Mouse (Mus musculus): ENCODE measurements around the gene Agtpbp1. TPM values are rescaled to one million over a fixed set of nuclear protein-coding genes. Genes with fewer than 3 reads are reported as not detected.
A peak's percentile ranks its signal among the peaks of the same experiment; 100 is the strongest.

Agtpbp1 gene
- total and polyA plus RNA-seq, 3 experiments: 6.1 to 118 (median 73.3) TPM

DNA sequence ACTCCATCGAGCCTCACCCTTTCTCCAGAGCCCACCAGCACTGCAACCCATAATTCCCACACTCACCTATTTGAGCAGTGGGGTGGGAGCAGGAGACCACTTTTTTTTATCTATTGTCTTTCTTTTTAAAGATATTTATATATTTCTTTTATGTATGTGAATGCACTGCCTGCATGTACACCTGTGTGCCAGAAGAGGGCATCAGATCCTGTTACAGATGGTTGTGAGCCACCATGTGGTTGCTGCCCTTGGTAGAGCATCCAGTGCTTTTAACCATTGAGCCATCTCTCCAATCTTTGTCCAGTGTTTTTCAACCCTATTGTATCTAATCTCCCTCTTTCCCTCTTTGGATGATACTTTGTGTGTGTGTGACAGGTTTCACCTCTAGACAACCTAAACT is 150.5 kb downstream of the Agtpbp1 start:
- Histone ChIP-seq H3K36me3 (replicated peaks) (no peaks in the 10 kb centered on the region), H3K4me1 (ENCODE audit: insufficient read depth, low read depth, low read length) (no peaks in the 10 kb centered on the region), H3K4me3 (ENCODE audit: low read depth, low read length) (no peak overlapping the region), H3K9me3 (replicated peaks) (no peaks in the 10 kb centered on the region), H3K27me3 (ENCODE audit: insufficient read depth, low read length) (peaks cover 9% of the 10 kb centered on the region; the same call in 1 of the 2 replicates)
- TF ChIP-seq CTCF (IDR thresholded peaks at IDR 0.05; ENCODE audit: low read depth, low read length) (peak; percentile 16; the same call in 1 of the 2 replicates), GATA2 (IDR thresholded peaks at IDR 0.05; ENCODE audit: borderline replicate concordance, low read depth, low read length) (no peak)
- no peak for DNase-seq (ENCODE audit: low spot score)
- no peak for ATAC-seq (ENCODE audit: extremely low read depth, insufficient number of reproducible peaks, low FRiP score, poor library complexity, severe bottlenecking)

DNA sequence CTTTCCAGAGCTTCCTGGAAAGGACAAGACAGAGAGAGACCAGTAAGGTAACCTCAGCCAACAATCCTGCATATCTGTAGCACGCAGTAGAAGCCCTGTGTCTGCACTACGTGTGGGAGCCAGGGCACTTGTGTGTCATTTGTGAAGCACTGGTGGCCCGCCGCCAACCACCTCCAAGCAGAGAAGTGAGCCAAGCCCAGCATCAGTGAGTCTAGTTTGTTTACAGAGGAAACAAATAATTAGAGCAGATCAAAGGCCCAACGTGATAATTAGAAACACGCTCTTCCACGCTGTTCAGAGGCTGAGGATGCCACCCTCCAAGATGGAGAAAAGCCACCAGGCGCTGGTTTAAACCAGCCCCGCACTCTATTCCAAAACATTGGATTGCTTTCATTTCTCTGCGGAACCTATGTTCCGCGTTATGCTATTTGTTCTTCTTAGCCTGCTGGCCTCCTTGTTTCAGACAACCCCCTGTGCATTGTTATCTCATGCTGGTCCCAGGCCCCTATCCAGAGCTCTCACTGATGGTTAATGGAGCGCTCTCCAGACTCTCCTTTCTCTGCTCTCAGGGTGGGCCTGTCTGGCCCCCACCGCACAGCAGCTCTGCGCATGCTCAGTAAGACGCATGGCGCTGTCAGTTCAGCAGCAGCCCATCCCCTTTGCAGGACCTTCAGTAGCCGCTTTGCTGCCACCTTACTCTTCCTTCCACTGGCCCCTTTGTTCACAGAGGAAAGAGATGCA is 153.7 kb downstream of the Agtpbp1 start:
- no peaks in the 10 kb centered on the region for H3K36me3 ChIP-seq (replicated peaks)
- peaks cover 4% of the 10 kb centered on the region for H3K27me3 ChIP-seq (ENCODE audit: insufficient read depth, low read length)

DNA sequence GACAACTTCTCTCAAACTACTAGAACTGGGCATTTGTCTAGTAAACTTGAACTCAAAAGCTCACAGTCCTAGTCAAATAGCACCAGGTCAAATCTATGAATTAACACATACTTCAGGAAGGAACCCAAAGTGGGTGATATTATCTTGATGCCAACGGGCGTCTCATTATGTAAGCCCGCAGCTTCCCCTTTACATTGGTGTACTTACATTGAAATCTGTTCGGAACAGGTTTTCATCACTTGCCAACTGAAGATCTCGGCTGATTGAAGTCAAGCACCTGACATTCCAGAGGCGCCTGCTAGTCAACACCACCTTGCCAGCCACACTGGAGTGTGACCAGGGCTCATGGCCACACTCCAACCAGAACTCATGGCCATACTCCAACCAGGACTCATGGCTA is 155.7 kb downstream of the Agtpbp1 start:
- no peak for DNase-seq (ENCODE audit: low spot score)
- no peaks in the 10 kb centered on the region for H3K36me3 ChIP-seq (replicated peaks)
- no peaks in the 10 kb centered on the region for H3K9me3 ChIP-seq (replicated peaks)
- no peaks in the 10 kb centered on the region for H3K4me1 ChIP-seq (ENCODE audit: insufficient read depth, low read depth, low read length)
- TF ChIP-seq GATA2 (IDR thresholded peaks at IDR 0.05; ENCODE audit: borderline replicate concordance, low read depth, low read length) (no peak), GATA1 (IDR thresholded peaks at IDR 0.05; ENCODE audit: borderline replicate concordance, low read length) (no peak), POLR2AphosphoS5 (IDR thresholded peaks at IDR 0.05; ENCODE audit: insufficient replicate concordance, low read depth, low read length) (no peak), CTCF (IDR thresholded peaks at IDR 0.05; ENCODE audit: low read depth, low read length) (no peak), TAL1 (conservative IDR thresholded peaks at IDR 0.05; ENCODE audit: low read depth, low read length) (no peak)
- no peak for ATAC-seq (ENCODE audit: extremely low read depth, insufficient number of reproducible peaks, low FRiP score, poor library complexity, severe bottlenecking)
- no peak overlapping the region for H3K4me3 ChIP-seq (ENCODE audit: low read depth, low read length)
- H3K27me3 ChIP-seq (ENCODE audit: insufficient read depth, low read length): peaks cover 5% of the 10 kb centered on the region

More for the DNA sequence above, 153.7 kb downstream of the Agtpbp1 start:
- Histone ChIP-seq H3K9me3 (replicated peaks) (no peaks in the 10 kb centered on the region), H3K4me1 (ENCODE audit: insufficient read depth, low read depth, low read length) (no peaks in the 10 kb centered on the region), H3K4me3 (ENCODE audit: low read depth, low read length) (no peak overlapping the region)
- ATAC-seq (ENCODE audit: extremely low read depth, insufficient number of reproducible peaks, low FRiP score, poor library complexity, severe bottlenecking) (no peak), DNase-seq (ENCODE audit: low spot score) (no peak)
- TF ChIP-seq TAL1 (conservative IDR thresholded peaks at IDR 0.05; ENCODE audit: low read depth, low read length) (no peak), GATA2 (IDR thresholded peaks at IDR 0.05; ENCODE audit: borderline replicate concordance, low read depth, low read length) (no peak), GATA1 (IDR thresholded peaks at IDR 0.05; ENCODE audit: borderline replicate concordance, low read length) (no peak), POLR2AphosphoS5 (IDR thresholded peaks at IDR 0.05; ENCODE audit: insufficient replicate concordance, low read depth, low read length) (no peak), CTCF (IDR thresholded peaks at IDR 0.05; ENCODE audit: low read depth, low read length) (no peak)

GRCm38 (mm10) chr13:59423871-59424270 is 161.2 kb downstream of the Agtpbp1 start:
- ATAC-seq (ENCODE audit: extremely low read depth, insufficient number of reproducible peaks, low FRiP score, poor library complexity, severe bottlenecking) (no peak), DNase-seq (ENCODE audit: low spot score) (no peak)
- Histone ChIP-seq H3K27me3 (ENCODE audit: insufficient read depth, low read length) (peaks cover 4% of the 10 kb centered on the region), H3K9me3 (replicated peaks) (no peaks in the 10 kb centered on the region), H3K4me3 (ENCODE audit: low read depth, low read length) (no peak overlapping the region), H3K4me1 (ENCODE audit: insufficient read depth, low read depth, low read length) (no peaks in the 10 kb centered on the region), H3K36me3 (replicated peaks) (no peaks in the 10 kb centered on the region)
- TF ChIP-seq GATA2 (IDR thresholded peaks at IDR 0.05; ENCODE audit: borderline replicate concordance, low read depth, low read length) (no peak), CTCF (IDR thresholded peaks at IDR 0.05; ENCODE audit: low read depth, low read length) (no peak), TAL1 (conservative IDR thresholded peaks at IDR 0.05; ENCODE audit: low read depth, low read length) (no peak), GATA1 (IDR thresholded peaks at IDR 0.05; ENCODE audit: borderline replicate concordance, low read length) (no peak), POLR2AphosphoS5 (IDR thresholded peaks at IDR 0.05; ENCODE audit: insufficient replicate concordance, low read depth, low read length) (no peak)

DNA sequence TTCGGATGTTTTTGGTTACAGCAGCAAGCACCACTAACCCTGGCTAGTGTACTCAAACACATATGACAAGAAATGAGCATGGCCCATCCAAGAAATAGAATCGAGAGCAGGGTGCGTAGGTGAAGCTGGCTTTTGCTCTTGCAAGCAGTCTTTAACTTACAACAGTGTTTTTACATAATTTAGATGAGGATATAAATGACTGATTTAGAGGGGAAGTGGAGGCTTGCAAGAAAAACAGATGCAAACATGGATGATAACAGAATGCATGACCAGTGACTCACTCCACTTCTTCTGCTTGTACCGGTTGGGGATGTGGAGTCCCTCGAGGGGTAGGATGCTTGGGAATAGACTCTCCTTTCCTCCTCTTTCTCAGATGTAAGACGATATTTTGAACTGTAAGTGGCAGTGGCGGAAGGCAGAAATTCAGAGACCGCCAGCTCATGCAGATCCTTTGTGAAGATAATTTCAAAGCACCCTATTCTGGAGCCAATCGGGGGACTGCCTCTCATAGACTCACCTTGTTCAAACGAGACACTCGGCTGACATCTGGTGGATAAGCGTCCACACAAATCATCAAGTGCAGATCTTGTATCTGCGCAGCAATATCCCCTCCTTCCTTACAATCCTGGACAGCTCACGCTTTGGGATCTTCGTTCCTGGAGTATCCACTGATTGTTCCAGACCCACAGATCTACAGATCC is 168.3 kb downstream of the Agtpbp1 start:
- TF ChIP-seq GATA1 (IDR thresholded peaks at IDR 0.05; ENCODE audit: borderline replicate concordance, low read length) (no peak), TAL1 (conservative IDR thresholded peaks at IDR 0.05; ENCODE audit: low read depth, low read length) (no peak), GATA2 (IDR thresholded peaks at IDR 0.05; ENCODE audit: borderline replicate concordance, low read depth, low read length) (no peak), CTCF (IDR thresholded peaks at IDR 0.05; ENCODE audit: low read depth, low read length) (no peak), POLR2AphosphoS5 (IDR thresholded peaks at IDR 0.05; ENCODE audit: insufficient replicate concordance, low read depth, low read length) (no peak)
- H3K4me3 ChIP-seq (ENCODE audit: low read depth, low read length): no peak overlapping the region
- no peaks in the 10 kb centered on the region; the same call in 1 of the 2 replicates for H3K27me3 ChIP-seq (ENCODE audit: insufficient read depth, low read length)
- H3K36me3 ChIP-seq (replicated peaks): no peaks in the 10 kb centered on the region
- no peak for ATAC-seq (ENCODE audit: extremely low read depth, insufficient number of reproducible peaks, low FRiP score, poor library complexity, severe bottlenecking)
- H3K4me1 ChIP-seq (ENCODE audit: insufficient read depth, low read depth, low read length): no peaks in the 10 kb centered on the region
- no peak for DNase-seq (ENCODE audit: low spot score)
- H3K9me3 ChIP-seq (replicated peaks): no peaks in the 10 kb centered on the region

GRCm38 (mm10) chr13:59413885-59414284 is 171.1 kb downstream of the Agtpbp1 start:
- TF ChIP-seq CTCF (IDR thresholded peaks at IDR 0.05; ENCODE audit: low read depth, low read length) (no peak), GATA1 (IDR thresholded peaks at IDR 0.05; ENCODE audit: borderline replicate concordance, low read length) (no peak), GATA2 (IDR thresholded peaks at IDR 0.05; ENCODE audit: borderline replicate concordance, low read depth, low read length) (no peak), POLR2AphosphoS5 (IDR thresholded peaks at IDR 0.05; ENCODE audit: insufficient replicate concordance, low read depth, low read length) (no peak), TAL1 (conservative IDR thresholded peaks at IDR 0.05; ENCODE audit: low read depth, low read length) (no peak)

More at GRCm38 (mm10) chr13:59413885-59414284, 171.1 kb downstream of the Agtpbp1 start:
- Histone ChIP-seq H3K36me3 (replicated peaks) (no peaks in the 10 kb centered on the region), H3K4me3 (ENCODE audit: low read depth, low read length) (no peak overlapping the region), H3K4me1 (ENCODE audit: insufficient read depth, low read depth, low read length) (no peaks in the 10 kb centered on the region), H3K27me3 (ENCODE audit: insufficient read depth, low read length) (no peaks in the 10 kb centered on the region; the same call in 1 of the 2 replicates), H3K9me3 (replicated peaks) (no peaks in the 10 kb centered on the region)
- ATAC-seq (ENCODE audit: extremely low read depth, insufficient number of reproducible peaks, low FRiP score, poor library complexity, severe bottlenecking): no peak
- no peak for DNase-seq (ENCODE audit: low spot score)

Measured in G1E (cell line).